Mouse (Mus musculus) E14TG2a.4 (cell line): Measurements from ENCODE around the gene Rcan1.

Source experiments
- H3K27me3 ChIP-seq: 2 replicates; pipeline ENCODE4 v1.6.1; 2014; ENCODE audit warnings: low read length, control low read depth; ENCODE audit not compliant: insufficient read depth
- H3K36me3 ChIP-seq: 2 replicates; pipeline ENCODE4 v1.6.1; 2014; ENCODE audit warnings: low read length, control low read depth; ENCODE audit not compliant: insufficient read depth
- H3K4me1 ChIP-seq: replicated peaks from 2 replicates; pipeline ENCODE4 v1.6.1; 2014; ENCODE audit warnings: low read depth, low read length, control low read depth
- H3K4me3 ChIP-seq: replicated peaks from 2 replicates; pipeline ENCODE4 v1.5.1; 2014; ENCODE audit warnings: mild to moderate bottlenecking, low read length
- H3K9me3 ChIP-seq: 2 replicates; pipeline ENCODE4 v1.6.1; 2014; ENCODE audit warnings: low read length, control low read depth
- CTCF ChIP-seq: conservative IDR thresholded peaks from 2 replicates; pipeline ENCODE4 v1.5.1; 2014; ENCODE audit warnings: low read length
- NANOG ChIP-seq: IDR thresholded peaks from 2 replicates; pipeline ENCODE4 v1.6.1; 2014; ENCODE audit warnings: borderline replicate concordance, low read length, mixed read lengths
- POU5F1 ChIP-seq: IDR thresholded peaks from 2 replicates; pipeline ENCODE4 v1.6.1; 2014; ENCODE audit warnings: low read length, borderline replicate concordance

Rcan1 gene

DNA sequence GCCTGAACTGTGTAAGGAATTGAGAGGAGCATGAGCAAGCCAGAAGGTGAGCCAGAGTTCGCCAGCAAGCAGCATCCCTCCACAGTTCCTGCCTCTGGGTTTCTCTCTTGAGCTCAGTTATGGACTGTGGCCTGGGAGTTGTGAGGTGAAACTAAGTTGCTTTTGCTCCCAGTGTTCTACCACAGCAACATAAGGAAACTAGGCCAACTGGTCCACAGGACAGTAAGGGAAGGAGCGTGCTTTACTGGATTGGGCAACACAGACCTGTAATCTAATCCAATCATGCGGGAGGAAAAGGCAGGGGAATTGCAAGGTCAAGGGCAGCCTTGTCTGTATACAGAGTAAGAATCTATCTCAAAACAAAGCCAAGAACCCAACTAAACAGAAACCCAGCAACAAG lies 37.5 kb downstream of the Rcan1 start:
- no peak for TF ChIP-seq NANOG
- TF ChIP-seq POU5F1 = no peak
- no peak for TF ChIP-seq CTCF
- H3K4me3 ChIP-seq = no peak overlapping the region
- H3K9me3 ChIP-seq = no peaks in the 10 kb centered on the region
- H3K36me3 ChIP-seq = peaks cover 22% of the 10 kb centered on the region
- H3K27me3 ChIP-seq = no peaks in the 10 kb centered on the region
- H3K4me1 ChIP-seq = peaks cover 36% of the 10 kb centered on the region

DNA sequence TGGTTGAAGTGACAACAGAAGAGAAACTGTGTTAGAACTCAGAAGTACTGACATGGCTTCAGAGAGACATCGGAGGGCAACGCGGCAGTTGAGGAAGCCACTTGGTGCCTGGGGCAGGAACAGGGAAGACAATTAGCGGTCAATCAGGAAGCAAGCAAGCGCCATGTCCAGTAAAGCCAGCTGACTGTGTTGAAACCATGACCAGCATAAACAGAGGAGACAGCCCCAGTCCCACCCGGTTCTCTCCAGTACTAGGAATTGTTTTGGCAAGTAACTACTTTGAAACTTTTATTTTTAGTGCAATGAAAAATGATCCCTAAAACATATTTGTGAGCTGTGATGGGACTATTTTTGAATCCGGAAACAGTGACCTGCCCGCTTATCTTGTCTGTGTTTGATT lies 39.9 kb downstream of the Rcan1 start:
- Histone ChIP-seq H3K36me3 (peaks cover 22% of the 10 kb centered on the region), H3K9me3 (no peaks in the 10 kb centered on the region), H3K27me3 (no peaks in the 10 kb centered on the region), H3K4me1 (peaks cover 53% of the 10 kb centered on the region), H3K4me3 (no peak overlapping the region)
- TF ChIP-seq NANOG (no peak), POU5F1 (no peak), CTCF (no peak)

- H3K27me3 ChIP-seq = no peaks in the 10 kb centered on the region
- peaks cover 67% of the 10 kb centered on the region for H3K4me1 ChIP-seq
- no peak overlapping the region for H3K4me3 ChIP-seq
- no peak for TF ChIP-seq CTCF
- TF ChIP-seq POU5F1 = no peak
- no peak for TF ChIP-seq NANOG
- H3K36me3 ChIP-seq = peaks cover 10% of the 10 kb centered on the region
- H3K9me3 ChIP-seq = no peaks in the 10 kb centered on the region
Observed at GRCm38 (mm10) chr16:92428197-92428950, 42.3 kb downstream of the Rcan1 start.

- TF ChIP-seq CTCF (no peak), POU5F1 (no peak), NANOG (no peak)
- peaks cover 4% of the 10 kb centered on the region for H3K36me3 ChIP-seq
- H3K4me3 ChIP-seq = no peak overlapping the region
- H3K27me3 ChIP-seq = no peaks in the 10 kb centered on the region
- H3K9me3 ChIP-seq = no peaks in the 10 kb centered on the region
- H3K4me1 ChIP-seq = peaks cover 73% of the 10 kb centered on the region
Observed at GRCm38 (mm10) chr16:92426708-92427107, 44.0 kb downstream of the Rcan1 start.

DNA sequence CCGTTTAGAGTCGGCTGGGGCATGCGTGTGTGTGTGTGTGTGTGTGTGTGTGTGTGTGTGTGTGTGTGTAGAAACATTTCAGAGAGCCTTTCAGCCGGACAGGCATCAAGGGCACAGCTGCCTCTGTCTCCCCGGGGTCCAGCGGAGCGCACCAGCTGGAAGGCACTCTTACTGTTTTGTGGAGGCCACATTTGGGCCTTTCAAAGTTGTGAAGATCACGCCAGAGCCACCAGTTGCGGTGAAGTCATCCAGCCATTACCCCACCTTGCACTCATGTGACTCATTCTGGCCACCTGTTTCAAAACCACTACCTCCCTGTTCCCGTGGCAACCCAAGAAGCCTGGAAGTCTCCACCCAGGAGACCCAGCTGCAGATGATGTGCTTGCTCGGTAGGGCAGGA lies 44.8 kb downstream of the Rcan1 start:
- Histone ChIP-seq H3K9me3 (no peaks in the 10 kb centered on the region), H3K36me3 (no peaks in the 10 kb centered on the region), H3K27me3 (no peaks in the 10 kb centered on the region), H3K4me1 (peaks cover 81% of the 10 kb centered on the region), H3K4me3 (peak overlapping the region; percentile 46; the same call in 1 of the 2 replicates)
- TF ChIP-seq NANOG (no peak), CTCF (no peak), POU5F1 (no peak)

GRCm38 (mm10) chr16:92423363-92423762 lies 47.3 kb downstream of the Rcan1 start:
- Histone ChIP-seq H3K27me3 (no peaks in the 10 kb centered on the region), H3K9me3 (no peaks in the 10 kb centered on the region), H3K36me3 (no peaks in the 10 kb centered on the region), H3K4me3 (peak overlapping the region; percentile 58), H3K4me1 (peaks cover 71% of the 10 kb centered on the region)
- TF ChIP-seq NANOG = no peak
- no peak for TF ChIP-seq POU5F1
- no peak for TF ChIP-seq CTCF

- peaks cover 2% of the 10 kb centered on the region; the same call in 1 of the 2 replicates for H3K36me3 ChIP-seq
- H3K9me3 ChIP-seq = no peaks in the 10 kb centered on the region
- H3K4me1 ChIP-seq = peaks cover 64% of the 10 kb centered on the region
- H3K4me3 ChIP-seq = peak overlapping the region; percentile 58
- no peak for TF ChIP-seq POU5F1
- no peak for TF ChIP-seq NANOG
- no peaks in the 10 kb centered on the region for H3K27me3 ChIP-seq
Observed at GRCm38 (mm10) chr16:92422435-92423362, 48.0 kb downstream of the Rcan1 start.

- no peaks in the 10 kb centered on the region for H3K9me3 ChIP-seq
- no peak for TF ChIP-seq NANOG
- TF ChIP-seq CTCF = peak; percentile 63
- TF ChIP-seq POU5F1 = no peak
- H3K27me3 ChIP-seq = no peaks in the 10 kb centered on the region
- H3K36me3 ChIP-seq = peaks cover 16% of the 10 kb centered on the region
- H3K4me1 ChIP-seq = peaks cover 50% of the 10 kb centered on the region
- H3K4me3 ChIP-seq = peak overlapping the region; percentile 7; the same call in 1 of the 2 replicates
Observed at GRCm38 (mm10) chr16:92421147-92421934, 49.3 kb downstream of the Rcan1 start.
